Mouse (Mus musculus): ENCODE results near the gene Abhd6. TPM values are rescaled to one million over a fixed set of nuclear protein-coding genes. Genes with fewer than 3 reads are reported as not detected.

Abhd6 gene
- polyA plus RNA-seq, 1 experiment from 2014 or later = 20.0 TPM

- WGBS = 95% methylated on average over 6 of the region's 6 CpGs
- Histone ChIP-seq H3K36me3 (ENCODE audit: control insufficient read depth, insufficient read depth, low read length) (peaks cover 35% of the 10 kb centered on the region), H3K9ac (ENCODE audit: low read depth, low read length) (no peak overlapping the region), H3K9me3 (ENCODE audit: control insufficient read depth, low read length) (no peaks in the 10 kb centered on the region), H3K27me3 (replicated peaks; ENCODE audit: control insufficient read depth, insufficient read depth, low read length) (no peaks in the 10 kb centered on the region), H3K4me1 (ENCODE audit: control insufficient read depth, insufficient read depth, low read length) (no peaks in the 10 kb centered on the region), H3K4me2 (ENCODE audit: low read depth, low read length) (no peak overlapping the region), H3K27ac (replicated peaks; ENCODE audit: low read depth, low read length) (no peak overlapping the region), H3K4me3 (ENCODE audit: low read depth, low read length) (no peak overlapping the region)
- DNase-seq (ENCODE audit: low spot score) (no peak), ATAC-seq (ENCODE audit: low read depth) (no peak)
Measured at GRCm38 (mm10) chr14:8046839-8047238, 44.1 kb downstream of the Abhd6 start.

GRCm38 (mm10) chr14:8049334-8049733 lies 46.6 kb downstream of the Abhd6 start:
- H3K9ac ChIP-seq (ENCODE audit: low read depth, low read length) = no peak overlapping the region

GRCm38 (mm10) chr14:8051869-8052268 lies 49.2 kb downstream of the Abhd6 start:
- H3K4me2 ChIP-seq (ENCODE audit: low read depth, low read length) = no peak overlapping the region
- ATAC-seq (ENCODE audit: low read depth) (no peak), DNase-seq (ENCODE audit: low spot score) (no peak)
- no peak overlapping the region for H3K9ac ChIP-seq (ENCODE audit: low read depth, low read length)
- no peak overlapping the region for H3K4me3 ChIP-seq (ENCODE audit: low read depth, low read length)
- no peaks in the 10 kb centered on the region for H3K27me3 ChIP-seq (replicated peaks; ENCODE audit: control insufficient read depth, insufficient read depth, low read length)
- WGBS = 86% methylated on average over 2 of the region's 2 CpGs
- H3K4me1 ChIP-seq (ENCODE audit: control insufficient read depth, insufficient read depth, low read length) = no peaks in the 10 kb centered on the region
- H3K36me3 ChIP-seq (ENCODE audit: control insufficient read depth, insufficient read depth, low read length) = peaks cover 44% of the 10 kb centered on the region
- H3K9me3 ChIP-seq (ENCODE audit: control insufficient read depth, low read length) = no peaks in the 10 kb centered on the region
- no peak overlapping the region for H3K27ac ChIP-seq (replicated peaks; ENCODE audit: low read depth, low read length)

More at GRCm38 (mm10) chr14:8049334-8049733, 46.6 kb downstream of the Abhd6 start:
- Histone ChIP-seq H3K4me1 (ENCODE audit: control insufficient read depth, insufficient read depth, low read length) (no peaks in the 10 kb centered on the region), H3K27me3 (replicated peaks; ENCODE audit: control insufficient read depth, insufficient read depth, low read length) (no peaks in the 10 kb centered on the region), H3K4me2 (ENCODE audit: low read depth, low read length) (no peak overlapping the region), H3K4me3 (ENCODE audit: low read depth, low read length) (no peak overlapping the region), H3K27ac (replicated peaks; ENCODE audit: low read depth, low read length) (no peak overlapping the region), H3K36me3 (ENCODE audit: control insufficient read depth, insufficient read depth, low read length) (peaks cover 45% of the 10 kb centered on the region), H3K9me3 (ENCODE audit: control insufficient read depth, low read length) (no peaks in the 10 kb centered on the region)
- WGBS = 84% methylated on average over 10 of the region's 10 CpGs
- ATAC-seq (ENCODE audit: low read depth) (no peak), DNase-seq (ENCODE audit: low spot score) (no peak)

GRCm38 (mm10) chr14:8052661-8053060 lies 50.0 kb downstream of the Abhd6 start:
- Histone ChIP-seq H3K4me1 (ENCODE audit: control insufficient read depth, insufficient read depth, low read length) (no peaks in the 10 kb centered on the region), H3K27ac (replicated peaks; ENCODE audit: low read depth, low read length) (no peak overlapping the region)

GRCm38 (mm10) chr14:8054310-8055102 lies 51.8 kb downstream of the Abhd6 start:
- no peaks in the 10 kb centered on the region for H3K27me3 ChIP-seq (replicated peaks; ENCODE audit: control insufficient read depth, insufficient read depth, low read length)
- ATAC-seq (ENCODE audit: low read depth) = peak; percentile 90
- no peak overlapping the region; the same call in 1 of the 2 replicates for H3K4me2 ChIP-seq (ENCODE audit: low read depth, low read length)
- H3K9me3 ChIP-seq (ENCODE audit: control insufficient read depth, low read length) = no peaks in the 10 kb centered on the region
- H3K27ac ChIP-seq (replicated peaks; ENCODE audit: low read depth, low read length) = no peak overlapping the region
- no peaks in the 10 kb centered on the region for H3K4me1 ChIP-seq (ENCODE audit: control insufficient read depth, insufficient read depth, low read length)
- peak; percentile 33 for DNase-seq (ENCODE audit: low spot score)
- H3K36me3 ChIP-seq (ENCODE audit: control insufficient read depth, insufficient read depth, low read length) = peaks cover 26% of the 10 kb centered on the region
- 23% methylated on average over 13 of the region's 17 CpGs for WGBS
- no peak overlapping the region for H3K9ac ChIP-seq (ENCODE audit: low read depth, low read length)
- H3K4me3 ChIP-seq (ENCODE audit: low read depth, low read length) = no peak overlapping the region

More at GRCm38 (mm10) chr14:8052661-8053060, 50.0 kb downstream of the Abhd6 start:
- Histone ChIP-seq H3K9me3 (ENCODE audit: control insufficient read depth, low read length) (no peaks in the 10 kb centered on the region), H3K36me3 (ENCODE audit: control insufficient read depth, insufficient read depth, low read length) (peaks cover 37% of the 10 kb centered on the region), H3K4me2 (ENCODE audit: low read depth, low read length) (no peak overlapping the region), H3K9ac (ENCODE audit: low read depth, low read length) (no peak overlapping the region), H3K4me3 (ENCODE audit: low read depth, low read length) (no peak overlapping the region), H3K27me3 (replicated peaks; ENCODE audit: control insufficient read depth, insufficient read depth, low read length) (no peaks in the 10 kb centered on the region)
- ATAC-seq (ENCODE audit: low read depth) = no peak
- no peak for DNase-seq (ENCODE audit: low spot score)
- 98% methylated on average over 7 of the region's 7 CpGs for WGBS

GRCm38 (mm10) chr14:8056076-8056475 lies 53.4 kb downstream of the Abhd6 start:
- 88% methylated on average over 5 of the region's 5 CpGs for WGBS
- H3K9me3 ChIP-seq (ENCODE audit: control insufficient read depth, low read length) = no peaks in the 10 kb centered on the region

GRCm38 (mm10) chr14:8059938-8060337 lies 57.2 kb downstream of the Abhd6 start:
- peaks cover 7% of the 10 kb centered on the region; the same call in 1 of the 2 replicates for H3K4me1 ChIP-seq (ENCODE audit: control insufficient read depth, insufficient read depth, low read length)
- no peak overlapping the region for H3K4me3 ChIP-seq (ENCODE audit: low read depth, low read length)
- WGBS = 95% methylated on average over 7 of the region's 7 CpGs
- ATAC-seq (ENCODE audit: low read depth) (no peak), DNase-seq (ENCODE audit: low spot score) (no peak)
- no peaks in the 10 kb centered on the region for H3K27me3 ChIP-seq (replicated peaks; ENCODE audit: control insufficient read depth, insufficient read depth, low read length)
- no peak overlapping the region for H3K27ac ChIP-seq (replicated peaks; ENCODE audit: low read depth, low read length)
- 0 out of 2 replicates have a peak, but pooled peaks cover 4% of the 10 kb centered on the region for H3K36me3 ChIP-seq (ENCODE audit: control insufficient read depth, insufficient read depth, low read length)
- no peak overlapping the region for H3K4me2 ChIP-seq (ENCODE audit: low read depth, low read length)
- H3K9ac ChIP-seq (ENCODE audit: low read depth, low read length) = no peak overlapping the region
- H3K9me3 ChIP-seq (ENCODE audit: control insufficient read depth, low read length) = no peaks in the 10 kb centered on the region

More at GRCm38 (mm10) chr14:8056076-8056475, 53.4 kb downstream of the Abhd6 start:
- H3K4me1 ChIP-seq (ENCODE audit: control insufficient read depth, insufficient read depth, low read length) = no peaks in the 10 kb centered on the region
- no peak for DNase-seq (ENCODE audit: low spot score)
- no peak overlapping the region for H3K27ac ChIP-seq (replicated peaks; ENCODE audit: low read depth, low read length)
- no peak overlapping the region for H3K4me3 ChIP-seq (ENCODE audit: low read depth, low read length)
- no peaks in the 10 kb centered on the region for H3K27me3 ChIP-seq (replicated peaks; ENCODE audit: control insufficient read depth, insufficient read depth, low read length)
- H3K9ac ChIP-seq (ENCODE audit: low read depth, low read length) = no peak overlapping the region
- ATAC-seq (ENCODE audit: low read depth) = no peak
- H3K36me3 ChIP-seq (ENCODE audit: control insufficient read depth, insufficient read depth, low read length) = peaks cover 15% of the 10 kb centered on the region; the same call in 1 of the 2 replicates
- no peak overlapping the region for H3K4me2 ChIP-seq (ENCODE audit: low read depth, low read length)

GRCm38 (mm10) chr14:8062076-8062475 lies 59.4 kb downstream of the Abhd6 start:
- H3K4me1 ChIP-seq (ENCODE audit: control insufficient read depth, insufficient read depth, low read length) = peaks cover 7% of the 10 kb centered on the region; the same call in 1 of the 2 replicates
- DNase-seq (ENCODE audit: low spot score) (peak; percentile 18), ATAC-seq (ENCODE audit: low read depth) (peak; percentile 60; the same call in 1 of the 2 replicates)
- no peak overlapping the region for H3K9ac ChIP-seq (ENCODE audit: low read depth, low read length)
- H3K36me3 ChIP-seq (ENCODE audit: control insufficient read depth, insufficient read depth, low read length) = no peaks in the 10 kb centered on the region
- H3K4me3 ChIP-seq (ENCODE audit: low read depth, low read length) = no peak overlapping the region
- no peaks in the 10 kb centered on the region for H3K27me3 ChIP-seq (replicated peaks; ENCODE audit: control insufficient read depth, insufficient read depth, low read length)
- WGBS = 32% methylated on average over 3 of the region's 3 CpGs
- H3K9me3 ChIP-seq (ENCODE audit: control insufficient read depth, low read length) = no peaks in the 10 kb centered on the region
- no peak overlapping the region for H3K27ac ChIP-seq (replicated peaks; ENCODE audit: low read depth, low read length)
- no peak overlapping the region for H3K4me2 ChIP-seq (ENCODE audit: low read depth, low read length)

Data from embryonic facial prominence, embryonic 14.5 days (tissue).